Mouse (Mus musculus): ENCODE results near the gene Plekhg5. TPM values are rescaled to one million over a fixed set of nuclear protein-coding genes. Genes with fewer than 3 reads are reported as not detected.

The Plekhg5 gene
- polyA plus RNA-seq, 1 experiment from 2014 or later: 11.9 TPM

- Histone ChIP-seq H3K9ac (ENCODE audit: low read length) (no peak overlapping the region), H3K36me3 (ENCODE audit: control insufficient read depth, insufficient read depth) (peaks cover 23% of the 10 kb centered on the region), H3K4me3 (ENCODE audit: low read length) (no peak overlapping the region), H3K4me2 (ENCODE audit: low read depth, low read length) (no peak overlapping the region), H3K27me3 (ENCODE audit: control insufficient read depth, insufficient read depth, low read length) (no peaks in the 10 kb centered on the region), H3K4me1 (ENCODE audit: control insufficient read depth, insufficient read depth, low read length) (peaks cover 23% of the 10 kb centered on the region), H3K27ac (ENCODE audit: low read length) (no peak overlapping the region), H3K9me3 (replicated peaks; ENCODE audit: control insufficient read depth, low read length) (no peaks in the 10 kb centered on the region)
- WGBS: 91% methylated on average over 16 of the region's 16 CpGs
- no peak for ATAC-seq (replicated peaks; ENCODE audit: extremely low read depth, insufficient read depth, low FRiP score)
Measured at GRCm38 (mm10) chr4:152101921-152102320, 29.6 kb downstream of the Plekhg5 start.

- peaks cover 24% of the 10 kb centered on the region for H3K36me3 ChIP-seq (ENCODE audit: control insufficient read depth, insufficient read depth)
Measured at GRCm38 (mm10) chr4:152103025-152103424, 30.7 kb downstream of the Plekhg5 start.

GRCm38 (mm10) chr4:152106746-152107145 is 34.4 kb downstream of the Plekhg5 start:
- Histone ChIP-seq H3K9me3 (replicated peaks; ENCODE audit: control insufficient read depth, low read length) (no peaks in the 10 kb centered on the region), H3K9ac (ENCODE audit: low read length) (no peak overlapping the region), H3K4me1 (ENCODE audit: control insufficient read depth, insufficient read depth, low read length) (peaks cover 15% of the 10 kb centered on the region), H3K27ac (ENCODE audit: low read length) (no peak overlapping the region), H3K27me3 (ENCODE audit: control insufficient read depth, insufficient read depth, low read length) (no peaks in the 10 kb centered on the region), H3K36me3 (ENCODE audit: control insufficient read depth, insufficient read depth) (peaks cover 38% of the 10 kb centered on the region), H3K4me2 (ENCODE audit: low read depth, low read length) (no peak overlapping the region), H3K4me3 (ENCODE audit: low read length) (no peak overlapping the region)
- 71% methylated on average over 9 of the region's 9 CpGs for WGBS
- no peak for ATAC-seq (replicated peaks; ENCODE audit: extremely low read depth, insufficient read depth, low FRiP score)

More at GRCm38 (mm10) chr4:152103025-152103424, 30.7 kb downstream of the Plekhg5 start:
- ATAC-seq (replicated peaks; ENCODE audit: extremely low read depth, insufficient read depth, low FRiP score): no peak
- WGBS: 50% methylated on average over 7 of the region's 7 CpGs
- H3K4me1 ChIP-seq (ENCODE audit: control insufficient read depth, insufficient read depth, low read length): peaks cover 26% of the 10 kb centered on the region
- no peak overlapping the region for H3K27ac ChIP-seq (ENCODE audit: low read length)
- no peak overlapping the region for H3K9ac ChIP-seq (ENCODE audit: low read length)
- H3K4me3 ChIP-seq (ENCODE audit: low read length): no peak overlapping the region
- no peak overlapping the region for H3K4me2 ChIP-seq (ENCODE audit: low read depth, low read length)
- no peaks in the 10 kb centered on the region for H3K9me3 ChIP-seq (replicated peaks; ENCODE audit: control insufficient read depth, low read length)
- no peaks in the 10 kb centered on the region for H3K27me3 ChIP-seq (ENCODE audit: control insufficient read depth, insufficient read depth, low read length)

- peak; percentile 46; the same call in 1 of the 2 replicates for ATAC-seq (replicated peaks; ENCODE audit: extremely low read depth, insufficient read depth, low FRiP score)
- peak overlapping the region; percentile 45 for H3K4me3 ChIP-seq (ENCODE audit: low read length)
- peak overlapping the region; percentile 22; the same call in 1 of the 2 replicates for H3K9ac ChIP-seq (ENCODE audit: low read length)
- H3K4me1 ChIP-seq (ENCODE audit: control insufficient read depth, insufficient read depth, low read length): peaks cover 13% of the 10 kb centered on the region
- no peaks in the 10 kb centered on the region for H3K27me3 ChIP-seq (ENCODE audit: control insufficient read depth, insufficient read depth, low read length)
- WGBS: 33% methylated on average over 24 of the region's 24 CpGs
- H3K36me3 ChIP-seq (ENCODE audit: control insufficient read depth, insufficient read depth): peaks cover 39% of the 10 kb centered on the region
- 0 out of 2 replicates have a peak overlapping the region, but pooled peaks have one; percentile 37 for H3K27ac ChIP-seq (ENCODE audit: low read length)
- H3K9me3 ChIP-seq (replicated peaks; ENCODE audit: control insufficient read depth, low read length): no peaks in the 10 kb centered on the region
- H3K4me2 ChIP-seq (ENCODE audit: low read depth, low read length): peak overlapping the region; percentile 78
Measured at GRCm38 (mm10) chr4:152107493-152107892, 35.2 kb downstream of the Plekhg5 start.

- Histone ChIP-seq H3K4me2 (ENCODE audit: low read depth, low read length) (peak overlapping the region; percentile 78), H3K9me3 (replicated peaks; ENCODE audit: control insufficient read depth, low read length) (no peaks in the 10 kb centered on the region), H3K27me3 (ENCODE audit: control insufficient read depth, insufficient read depth, low read length) (no peaks in the 10 kb centered on the region), H3K9ac (ENCODE audit: low read length) (peak overlapping the region; percentile 29), H3K4me3 (ENCODE audit: low read length) (peak overlapping the region; percentile 45), H3K4me1 (ENCODE audit: control insufficient read depth, insufficient read depth, low read length) (peaks cover 13% of the 10 kb centered on the region), H3K27ac (ENCODE audit: low read length) (0 out of 2 replicates have a peak overlapping the region, but pooled peaks have one; percentile 37), H3K36me3 (ENCODE audit: control insufficient read depth, insufficient read depth) (peaks cover 37% of the 10 kb centered on the region)
- ATAC-seq (replicated peaks; ENCODE audit: extremely low read depth, insufficient read depth, low FRiP score): peak; percentile 86
- 23% methylated on average over 30 of the region's 30 CpGs for WGBS
Measured at GRCm38 (mm10) chr4:152107971-152108509, 35.7 kb downstream of the Plekhg5 start.

GRCm38 (mm10) chr4:152108673-152109072 is 36.4 kb downstream of the Plekhg5 start:
- peaks cover 34% of the 10 kb centered on the region for H3K36me3 ChIP-seq (ENCODE audit: control insufficient read depth, insufficient read depth)
- no peak overlapping the region for H3K9ac ChIP-seq (ENCODE audit: low read length)
- peaks cover under 1% of the 10 kb centered on the region; the same call in 1 of the 2 replicates for H3K27me3 ChIP-seq (ENCODE audit: control insufficient read depth, insufficient read depth, low read length)
- peaks cover 13% of the 10 kb centered on the region for H3K4me1 ChIP-seq (ENCODE audit: control insufficient read depth, insufficient read depth, low read length)
- no peak for ATAC-seq (replicated peaks; ENCODE audit: extremely low read depth, insufficient read depth, low FRiP score)
- 90% methylated on average over 5 of the region's 5 CpGs for WGBS
- no peaks in the 10 kb centered on the region for H3K9me3 ChIP-seq (replicated peaks; ENCODE audit: control insufficient read depth, low read length)
- 0 out of 2 replicates have a peak overlapping the region, but pooled peaks have one; percentile 78 for H3K4me2 ChIP-seq (ENCODE audit: low read depth, low read length)
- no peak overlapping the region; the same call in 1 of the 2 replicates for H3K4me3 ChIP-seq (ENCODE audit: low read length)
- H3K27ac ChIP-seq (ENCODE audit: low read length): no peak overlapping the region

- Histone ChIP-seq H3K4me3 (ENCODE audit: low read length) (no peak overlapping the region), H3K36me3 (ENCODE audit: control insufficient read depth, insufficient read depth) (peaks cover 38% of the 10 kb centered on the region), H3K4me2 (ENCODE audit: low read depth, low read length) (no peak overlapping the region), H3K4me1 (ENCODE audit: control insufficient read depth, insufficient read depth, low read length) (peaks cover 13% of the 10 kb centered on the region), H3K9ac (ENCODE audit: low read length) (no peak overlapping the region), H3K27ac (ENCODE audit: low read length) (no peak overlapping the region), H3K9me3 (replicated peaks; ENCODE audit: control insufficient read depth, low read length) (no peaks in the 10 kb centered on the region), H3K27me3 (ENCODE audit: control insufficient read depth, insufficient read depth, low read length) (peaks cover 7% of the 10 kb centered on the region)
- 74% methylated on average over 3 of the region's 3 CpGs for WGBS
- no peak for ATAC-seq (replicated peaks; ENCODE audit: extremely low read depth, insufficient read depth, low FRiP score)
Measured at GRCm38 (mm10) chr4:152109509-152109908, 37.2 kb downstream of the Plekhg5 start.

- H3K27ac ChIP-seq (ENCODE audit: low read length): no peak overlapping the region
- H3K4me3 ChIP-seq (ENCODE audit: low read length): no peak overlapping the region
- 85% methylated on average over 4 of the region's 4 CpGs for WGBS
- no peak overlapping the region for H3K9ac ChIP-seq (ENCODE audit: low read length)
- H3K36me3 ChIP-seq (ENCODE audit: control insufficient read depth, insufficient read depth): peaks cover 38% of the 10 kb centered on the region
- H3K27me3 ChIP-seq (ENCODE audit: control insufficient read depth, insufficient read depth, low read length): peaks cover 16% of the 10 kb centered on the region
- no peak overlapping the region for H3K4me2 ChIP-seq (ENCODE audit: low read depth, low read length)
- ATAC-seq (replicated peaks; ENCODE audit: extremely low read depth, insufficient read depth, low FRiP score): no peak
- no peaks in the 10 kb centered on the region for H3K9me3 ChIP-seq (replicated peaks; ENCODE audit: control insufficient read depth, low read length)
- H3K4me1 ChIP-seq (ENCODE audit: control insufficient read depth, insufficient read depth, low read length): peaks cover 16% of the 10 kb centered on the region
Measured at GRCm38 (mm10) chr4:152110689-152111088, 38.4 kb downstream of the Plekhg5 start.

GRCm38 (mm10) chr4:152112329-152112728 is 40.0 kb downstream of the Plekhg5 start:
- no peak for ATAC-seq (replicated peaks; ENCODE audit: extremely low read depth, insufficient read depth, low FRiP score)
- Histone ChIP-seq H3K4me3 (ENCODE audit: low read length) (no peak overlapping the region), H3K4me2 (ENCODE audit: low read depth, low read length) (no peak overlapping the region), H3K36me3 (ENCODE audit: control insufficient read depth, insufficient read depth) (peaks cover 29% of the 10 kb centered on the region), H3K9ac (ENCODE audit: low read length) (no peak overlapping the region), H3K9me3 (replicated peaks; ENCODE audit: control insufficient read depth, low read length) (no peaks in the 10 kb centered on the region), H3K27me3 (ENCODE audit: control insufficient read depth, insufficient read depth, low read length) (peaks cover 26% of the 10 kb centered on the region), H3K27ac (ENCODE audit: low read length) (no peak overlapping the region), H3K4me1 (ENCODE audit: control insufficient read depth, insufficient read depth, low read length) (peaks cover 20% of the 10 kb centered on the region)
- 84% methylated on average over 9 of the region's 9 CpGs for WGBS
